Mouse (Mus musculus): ENCODE measurements at regions not wholly inside any gene's neighbourhood (a gene's known extent, or its start where the extent isn't known, plus 50 kb on each side); places are given as distances from the start of the nearest gene placed in this dataset.

- Histone ChIP-seq H3K4me2 (ENCODE audit: low read length) (no peak overlapping the region), H3K9ac (ENCODE audit: low read depth, low read length) (no peak overlapping the region), H3K9me3 (replicated peaks; ENCODE audit: control insufficient read depth, low read length, poor library complexity, severe bottlenecking) (no peaks in the 10 kb centered on the region), H3K4me3 (ENCODE audit: low read depth, low read length) (no peak overlapping the region), H3K4me1 (ENCODE audit: control insufficient read depth, insufficient read depth, low read length) (no peaks in the 10 kb centered on the region), H3K36me3 (ENCODE audit: control insufficient read depth, insufficient read depth, low read length) (no peaks in the 10 kb centered on the region), H3K27ac (ENCODE audit: low read length) (no peak overlapping the region), H3K27me3 (ENCODE audit: control insufficient read depth, insufficient read depth, low read depth, low read length) (no peaks in the 10 kb centered on the region)
- no peak for ATAC-seq
- WGBS = 64% methylated on average over 2 of the region's 2 CpGs
Observed at GRCm38 (mm10) chr1:90487886-90488285, 114.9 kb upstream of the Cops8 start.

DNA sequence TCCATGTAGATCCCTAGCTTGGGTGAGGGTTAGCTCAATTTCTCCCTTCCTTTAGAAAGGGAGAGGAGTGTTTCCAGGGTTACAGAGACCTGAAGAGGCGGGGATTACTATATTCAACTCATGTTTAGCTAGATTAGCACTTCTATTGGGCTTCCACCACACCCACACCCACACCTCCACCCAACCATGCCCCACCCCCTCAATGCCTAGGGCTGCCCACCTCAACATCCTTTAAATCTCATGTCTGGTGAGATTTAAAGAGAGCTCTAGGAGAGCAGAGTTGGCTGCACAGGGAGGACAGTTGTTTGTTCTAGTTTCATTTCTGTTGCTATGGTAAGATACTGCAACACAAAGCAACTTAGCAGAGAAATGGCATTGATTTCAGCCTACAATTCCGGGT lies 113.8 kb upstream of the Cops8 start:
- 85% methylated on average over 2 of the region's 2 CpGs for WGBS
- ATAC-seq = no peak
- no peak overlapping the region for H3K4me2 ChIP-seq (ENCODE audit: low read length)

DNA sequence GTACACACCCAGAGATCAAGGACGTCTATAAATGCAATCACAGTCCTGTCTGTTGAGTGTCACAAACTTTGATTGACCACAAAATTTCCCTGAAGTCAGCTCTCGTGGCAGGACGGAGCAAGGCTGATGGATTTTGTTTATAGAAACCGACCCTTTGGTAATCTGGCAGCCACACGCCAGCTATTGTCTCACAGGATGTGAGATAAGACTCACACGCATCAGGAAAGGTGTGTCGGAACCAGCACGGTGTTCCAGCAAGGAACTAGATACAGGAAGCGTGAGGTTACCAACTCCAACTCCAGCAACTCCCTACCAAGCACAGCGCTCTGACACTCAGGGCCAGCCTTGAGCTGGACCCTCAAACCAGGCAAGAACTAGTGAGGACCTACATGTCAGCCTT lies 112.4 kb upstream of the Cops8 start:
- Histone ChIP-seq H3K27ac (ENCODE audit: low read length) (no peak overlapping the region), H3K4me1 (ENCODE audit: control insufficient read depth, insufficient read depth, low read length) (no peaks in the 10 kb centered on the region), H3K4me2 (ENCODE audit: low read length) (no peak overlapping the region), H3K27me3 (ENCODE audit: control insufficient read depth, insufficient read depth, low read depth, low read length) (no peaks in the 10 kb centered on the region), H3K9me3 (replicated peaks; ENCODE audit: control insufficient read depth, low read length, poor library complexity, severe bottlenecking) (no peaks in the 10 kb centered on the region), H3K9ac (ENCODE audit: low read depth, low read length) (no peak overlapping the region), H3K4me3 (ENCODE audit: low read depth, low read length) (no peak overlapping the region), H3K36me3 (ENCODE audit: control insufficient read depth, insufficient read depth, low read length) (no peaks in the 10 kb centered on the region)
- 94% methylated on average over 10 of the region's 10 CpGs for WGBS
- ATAC-seq = no peak

More for the DNA sequence above, 113.8 kb upstream of the Cops8 start:
- Histone ChIP-seq H3K9me3 (replicated peaks; ENCODE audit: control insufficient read depth, low read length, poor library complexity, severe bottlenecking) (no peaks in the 10 kb centered on the region), H3K4me3 (ENCODE audit: low read depth, low read length) (no peak overlapping the region), H3K27ac (ENCODE audit: low read length) (no peak overlapping the region), H3K36me3 (ENCODE audit: control insufficient read depth, insufficient read depth, low read length) (no peaks in the 10 kb centered on the region), H3K4me1 (ENCODE audit: control insufficient read depth, insufficient read depth, low read length) (no peaks in the 10 kb centered on the region), H3K27me3 (ENCODE audit: control insufficient read depth, insufficient read depth, low read depth, low read length) (no peaks in the 10 kb centered on the region), H3K9ac (ENCODE audit: low read depth, low read length) (no peak overlapping the region)

DNA sequence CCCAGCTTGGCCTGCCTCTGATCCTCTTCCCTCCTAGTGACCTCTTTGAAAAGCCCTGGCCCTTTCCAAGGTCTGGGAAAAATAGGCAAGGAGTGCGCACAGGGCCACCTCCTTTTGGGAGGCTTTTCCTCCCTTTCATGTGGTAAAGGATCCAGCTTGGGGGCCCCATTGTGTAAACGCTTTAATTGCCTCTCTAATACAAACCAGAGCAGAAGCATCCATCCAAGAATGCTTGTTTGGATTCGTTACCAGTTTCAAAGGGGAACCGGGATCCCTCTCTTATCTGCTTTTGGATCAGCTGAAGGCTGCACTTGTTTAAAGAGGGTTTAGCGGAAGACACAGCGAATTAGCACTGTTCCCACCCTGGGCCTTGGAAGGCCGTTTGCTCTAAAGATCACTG lies 109.3 kb upstream of the Cops8 start:
- 26% methylated on average over 7 of the region's 7 CpGs for whole genome bisulfite sequencing
- Histone ChIP-seq H3K9me3 (replicated peaks; ENCODE audit: control insufficient read depth, low read length, poor library complexity, severe bottlenecking) (no peaks in the 10 kb centered on the region), H3K27ac (ENCODE audit: low read length) (no peak overlapping the region)

DNA sequence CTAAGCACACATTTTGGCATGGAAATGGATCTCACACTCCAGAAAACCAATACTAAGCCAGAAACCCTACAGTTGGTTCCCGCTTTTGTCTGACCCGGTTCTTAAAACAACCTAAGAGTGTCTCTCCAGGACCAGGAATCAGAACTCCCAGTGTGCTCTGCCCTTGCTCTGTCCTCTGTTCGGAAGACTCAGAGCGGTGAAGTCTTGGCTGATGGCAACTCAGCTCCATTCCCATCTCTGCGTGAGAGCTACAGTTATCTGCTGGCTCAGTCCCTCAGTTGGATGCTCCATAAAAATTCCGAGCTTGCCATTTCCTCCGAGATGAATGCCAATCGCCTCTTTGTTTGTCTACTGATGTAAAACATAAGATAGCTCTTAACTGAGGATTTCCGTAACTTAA lies 107.6 kb upstream of the Cops8 start:
- H3K9me3 ChIP-seq (replicated peaks; ENCODE audit: control insufficient read depth, low read length, poor library complexity, severe bottlenecking) = no peaks in the 10 kb centered on the region
- ATAC-seq = no peak
- H3K27me3 ChIP-seq (ENCODE audit: control insufficient read depth, insufficient read depth, low read depth, low read length) = no peaks in the 10 kb centered on the region
- no peaks in the 10 kb centered on the region for H3K36me3 ChIP-seq (ENCODE audit: control insufficient read depth, insufficient read depth, low read length)
- H3K27ac ChIP-seq (ENCODE audit: low read length) = no peak overlapping the region
- WGBS = 89% methylated on average over 9 of the region's 9 CpGs
- H3K9ac ChIP-seq (ENCODE audit: low read depth, low read length) = no peak overlapping the region
- H3K4me2 ChIP-seq (ENCODE audit: low read length) = no peak overlapping the region
- no peaks in the 10 kb centered on the region for H3K4me1 ChIP-seq (ENCODE audit: control insufficient read depth, insufficient read depth, low read length)
- no peak overlapping the region for H3K4me3 ChIP-seq (ENCODE audit: low read depth, low read length)

More for the DNA sequence above, 109.3 kb upstream of the Cops8 start:
- H3K4me1 ChIP-seq (ENCODE audit: control insufficient read depth, insufficient read depth, low read length) = no peaks in the 10 kb centered on the region
- H3K27me3 ChIP-seq (ENCODE audit: control insufficient read depth, insufficient read depth, low read depth, low read length) = no peaks in the 10 kb centered on the region
- no peak overlapping the region for H3K4me2 ChIP-seq (ENCODE audit: low read length)
- no peak for ATAC-seq
- no peak overlapping the region for H3K9ac ChIP-seq (ENCODE audit: low read depth, low read length)
- no peak overlapping the region for H3K4me3 ChIP-seq (ENCODE audit: low read depth, low read length)
- H3K36me3 ChIP-seq (ENCODE audit: control insufficient read depth, insufficient read depth, low read length) = no peaks in the 10 kb centered on the region

GRCm38 (mm10) chr1:90497568-90497967 lies 105.2 kb upstream of the Cops8 start:
- H3K36me3 ChIP-seq (ENCODE audit: control insufficient read depth, insufficient read depth, low read length) = no peaks in the 10 kb centered on the region
- no peak for ATAC-seq

GRCm38 (mm10) chr1:90501373-90501772 lies 101.4 kb upstream of the Cops8 start:
- no peak for ATAC-seq
- Histone ChIP-seq H3K27ac (ENCODE audit: low read length) (no peak overlapping the region), H3K4me3 (ENCODE audit: low read depth, low read length) (no peak overlapping the region), H3K36me3 (ENCODE audit: control insufficient read depth, insufficient read depth, low read length) (no peaks in the 10 kb centered on the region), H3K9ac (ENCODE audit: low read depth, low read length) (no peak overlapping the region), H3K27me3 (ENCODE audit: control insufficient read depth, insufficient read depth, low read depth, low read length) (no peaks in the 10 kb centered on the region), H3K4me2 (ENCODE audit: low read length) (no peak overlapping the region), H3K4me1 (ENCODE audit: control insufficient read depth, insufficient read depth, low read length) (no peaks in the 10 kb centered on the region), H3K9me3 (replicated peaks; ENCODE audit: control insufficient read depth, low read length, poor library complexity, severe bottlenecking) (no peaks in the 10 kb centered on the region)

More at GRCm38 (mm10) chr1:90497568-90497967, 105.2 kb upstream of the Cops8 start:
- Histone ChIP-seq H3K4me1 (ENCODE audit: control insufficient read depth, insufficient read depth, low read length) (no peaks in the 10 kb centered on the region), H3K27me3 (ENCODE audit: control insufficient read depth, insufficient read depth, low read depth, low read length) (no peaks in the 10 kb centered on the region), H3K27ac (ENCODE audit: low read length) (no peak overlapping the region), H3K4me2 (ENCODE audit: low read length) (no peak overlapping the region), H3K4me3 (ENCODE audit: low read depth, low read length) (no peak overlapping the region), H3K9me3 (replicated peaks; ENCODE audit: control insufficient read depth, low read length, poor library complexity, severe bottlenecking) (no peaks in the 10 kb centered on the region), H3K9ac (ENCODE audit: low read depth, low read length) (no peak overlapping the region)

- Histone ChIP-seq H3K9me3 (replicated peaks; ENCODE audit: control insufficient read depth, low read length, poor library complexity, severe bottlenecking) (no peaks in the 10 kb centered on the region), H3K4me1 (ENCODE audit: control insufficient read depth, insufficient read depth, low read length) (no peaks in the 10 kb centered on the region), H3K36me3 (ENCODE audit: control insufficient read depth, insufficient read depth, low read length) (no peaks in the 10 kb centered on the region), H3K27me3 (ENCODE audit: control insufficient read depth, insufficient read depth, low read depth, low read length) (no peaks in the 10 kb centered on the region), H3K9ac (ENCODE audit: low read depth, low read length) (no peak overlapping the region), H3K27ac (ENCODE audit: low read length) (no peak overlapping the region), H3K4me2 (ENCODE audit: low read length) (no peak overlapping the region), H3K4me3 (ENCODE audit: low read depth, low read length) (no peak overlapping the region)
- WGBS = 98% methylated on average over 3 of the region's 3 CpGs
- ATAC-seq = no peak
Observed at GRCm38 (mm10) chr1:90502371-90502770, 100.4 kb upstream of the Cops8 start.

DNA sequence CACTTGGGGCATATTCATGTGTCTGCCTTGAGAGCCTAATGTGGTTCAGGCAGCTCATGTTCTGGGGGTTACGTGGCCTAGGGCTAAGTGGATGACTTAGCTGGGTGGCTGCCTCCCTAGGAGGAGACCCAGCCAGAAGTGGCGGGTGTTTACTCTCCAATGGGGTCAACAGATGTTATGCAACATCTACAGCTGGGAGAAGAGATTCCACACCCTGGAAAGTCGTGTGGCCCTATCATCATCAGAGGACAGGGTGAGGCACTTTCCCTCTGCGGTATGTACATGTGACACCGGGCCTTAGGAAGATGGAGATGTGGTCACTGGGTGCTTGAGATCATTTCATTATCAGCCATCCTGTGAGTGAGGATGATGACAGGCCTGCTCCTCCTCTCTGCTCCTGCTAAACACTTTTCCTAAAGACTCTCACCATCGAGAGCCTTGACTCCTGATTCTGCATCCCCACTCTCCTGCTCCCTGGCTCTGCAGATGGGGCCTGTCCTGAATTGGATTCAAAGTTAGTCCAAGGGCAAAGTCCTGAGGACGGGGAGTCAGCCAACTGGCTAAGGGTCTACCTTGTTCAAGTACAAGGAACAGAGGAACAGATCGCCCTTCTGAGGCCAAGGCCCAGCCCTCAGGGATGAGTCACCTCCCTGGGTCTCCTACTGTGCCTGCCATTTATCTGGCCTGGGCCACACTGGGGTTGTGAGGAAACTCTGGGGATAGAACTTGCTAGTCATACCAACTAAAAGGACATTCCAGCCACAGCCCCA lies 99.8 kb upstream of the Cops8 start:
- H3K9me3 ChIP-seq (replicated peaks; ENCODE audit: control insufficient read depth, low read length, poor library complexity, severe bottlenecking) = no peaks in the 10 kb centered on the region
- no peaks in the 10 kb centered on the region for H3K27me3 ChIP-seq (ENCODE audit: control insufficient read depth, insufficient read depth, low read depth, low read length)
- no peak overlapping the region for H3K4me2 ChIP-seq (ENCODE audit: low read length)
- ATAC-seq = no peak
- no peak overlapping the region for H3K4me3 ChIP-seq (ENCODE audit: low read depth, low read length)
- no peaks in the 10 kb centered on the region for H3K36me3 ChIP-seq (ENCODE audit: control insufficient read depth, insufficient read depth, low read length)
- 85% methylated on average over 8 of the region's 8 CpGs for WGBS
- H3K9ac ChIP-seq (ENCODE audit: low read depth, low read length) = no peak overlapping the region
- H3K4me1 ChIP-seq (ENCODE audit: control insufficient read depth, insufficient read depth, low read length) = no peaks in the 10 kb centered on the region
- H3K27ac ChIP-seq (ENCODE audit: low read length) = no peak overlapping the region

Data from midbrain, embryonic 16.5 days (tissue).